Mouse (Mus musculus) ZHBTc4 (cell line): ENCODE results near the gene Syce3.

Source experiments
- DNase-seq: peaks from one replicate; pipeline ENCODE4 v3.0.0-alpha.2; 2011; ENCODE audit warnings: low read depth, low spot score

Syce3 gene

GRCm38 (mm10) chr15:89424621-89425020, 14.3 kb upstream of the Syce3 start:
- no peak for DNase-seq

GRCm38 (mm10) chr15:89421938-89422337, 11.6 kb upstream of the Syce3 start:
- DNase-seq = no peak

GRCm38 (mm10) chr15:89415282-89415681, 5.0 kb upstream of the Syce3 start:
- DNase-seq = no peak

- DNase-seq = peak; percentile 57
Observed at GRCm38 (mm10) chr15:89406691-89407090, 3.6 kb downstream of the Syce3 start.

GRCm38 (mm10) chr15:89404831-89405623, 5.3 kb downstream of the Syce3 start:
- no peak for DNase-seq

GRCm38 (mm10) chr15:89402471-89402870, 7.8 kb downstream of the Syce3 start:
- peak; percentile 74 for DNase-seq

GRCm38 (mm10) chr15:89399716-89400115, 10.6 kb downstream of the Syce3 start:
- no peak for DNase-seq

- DNase-seq = no peak
Observed at GRCm38 (mm10) chr15:89398146-89398545, 12.2 kb downstream of the Syce3 start.

GRCm38 (mm10) chr15:89396883-89397282, 13.4 kb downstream of the Syce3 start:
- DNase-seq = no peak

- no peak for DNase-seq
Observed at GRCm38 (mm10) chr15:89390081-89390480, 20.2 kb downstream of the Syce3 start.

- no peak for DNase-seq
Observed at GRCm38 (mm10) chr15:89387127-89387526, 23.2 kb downstream of the Syce3 start.

- no peak for DNase-seq
Observed at GRCm38 (mm10) chr15:89384617-89385016, 25.7 kb downstream of the Syce3 start, which contains the start of gene Klhdc7b. Gene Klhdc7b (plus strand): TSS chr15:89384917.

- DNase-seq = no peak
Observed at GRCm38 (mm10) chr15:89379429-89379828, 30.9 kb downstream of the Syce3 start.

GRCm38 (mm10) chr15:89378831-89379401, 31.4 kb downstream of the Syce3 start, which contains the start of gene Odf3b:
Gene Odf3b (minus strand): TSS chr15:89379282.
- no peak for DNase-seq

- no peak for DNase-seq
Observed at GRCm38 (mm10) chr15:89377938-89378828, 32.1 kb downstream of the Syce3 start.

GRCm38 (mm10) chr15:89377362-89377761, 32.9 kb downstream of the Syce3 start:
- no peak for DNase-seq

- no peak for DNase-seq
Observed at GRCm38 (mm10) chr15:89376957-89377356, 33.3 kb downstream of the Syce3 start, which contains the start of gene Tymp. Gene Tymp (minus strand): TSS chr15:89377039.

GRCm38 (mm10) chr15:89376040-89376439, 34.3 kb downstream of the Syce3 start:
- DNase-seq = no peak

GRCm38 (mm10) chr15:89374801-89375534, 35.3 kb downstream of the Syce3 start:
- DNase-seq = no peak

- DNase-seq = no peak
Observed at GRCm38 (mm10) chr15:89374340-89374739, 36.0 kb downstream of the Syce3 start.

- DNase-seq = peak; percentile 96
Observed at GRCm38 (mm10) chr15:89373762-89374248, 36.5 kb downstream of the Syce3 start, which contains the start of gene Sco2. Gene Sco2 (minus strand): TSS chr15:89373846.
